Mouse (Mus musculus): ENCODE measurements around the gene Rpe65. TPM values are rescaled to one million over a fixed set of nuclear protein-coding genes. Genes with fewer than 3 reads are reported as not detected.

Gene Rpe65
- not detected in 2 replicates for polyA plus RNA-seq (2015; fragmentation: Nextera tagmentation; extraction: Ambion mirVana)

GRCm38 (mm10) chr3:159598875-159599274 lies at the start of gene Rpe65:
Gene Rpe65 (plus strand): TSS chr3:159599175.

Other genes starting within 250 kb of the Rpe65 start
- 8.6 and 8.8 TPM in 2 replicates for gene Depdc1a, start 103.7 kb upstream of the Rpe65 start, polyA plus RNA-seq (2015; fragmentation: Nextera tagmentation; extraction: Ambion mirVana)
- 56.3 and 67.4 TPM in 2 replicates for gene Wls, start 240.5 kb downstream of the Rpe65 start, polyA plus RNA-seq (2015; fragmentation: Nextera tagmentation; extraction: Ambion mirVana)